Mouse (Mus musculus): ENCODE data around the gene Mesp2.

GRCm38 (mm10) chr7:79813409-79813808, 2.9 kb downstream of the Mesp2 start:
- TF ChIP-seq CTCF (IDR thresholded peaks at IDR 0.05; ENCODE audit: insufficient read depth, low read length) (no peak), POLR2A (IDR thresholded peaks at IDR 0.05; ENCODE audit: borderline replicate concordance, extremely low read depth, low read depth, low read length) (no peak)
